Comparison of ENCODE assay signal across 8 mouse cellular contexts in genomic region chr8:88361044-88361707, GRCm38 (mm10). TPM values are rescaled to one million over a fixed set of nuclear protein-coding genes. Genes with fewer than 3 reads are reported as not detected.
DNase-seq lines count a peak whose midpoint lies in the region; ATAC-seq lines count a peak whose summit lies in the region.

No protein-coding gene starts in this region.

- peaks cover 30% of the 10 kb centered on the region for H3K36me3 ChIP-seq in embryonic facial prominence, embryonic 12.5 days
- peaks cover 34% of the 10 kb centered on the region for H3K36me3 ChIP-seq in liver, embryonic 13.5 days
- peaks cover 31% of the 10 kb centered on the region for H3K36me3 ChIP-seq in neural tube, embryonic 12.5 days

- no peaks in the 10 kb centered on the region for H3K27me3 ChIP-seq in embryonic facial prominence, embryonic 12.5 days
- no peaks in the 10 kb centered on the region for H3K27me3 ChIP-seq in liver, embryonic 13.5 days
- no peaks in the 10 kb centered on the region for H3K27me3 ChIP-seq in neural tube, embryonic 12.5 days (replicated peaks)

- H3K27ac ChIP-seq in embryonic facial prominence, embryonic 12.5 days: peak overlapping the region; percentile 93
- H3K27ac ChIP-seq in liver, embryonic 13.5 days: peak overlapping the region; percentile 87
- peak overlapping the region; percentile 68; the same call in 1 of the 2 replicates for H3K27ac ChIP-seq in neural tube, embryonic 12.5 days

- peak; percentile 7 for DNase-seq in layer of hippocampus, adult 9-11 months
- DNase-seq in layer of hippocampus, postnatal 14 days (ENCODE audit: low spot score in 2 of 2): no peak
- peak; percentile 49 for DNase-seq in MN1 (ENCODE audit: low spot score)
- DNase-seq in liver, embryonic 13.5 days: peak; percentile 21
- no peak for DNase-seq in urinary bladder, postnatal 14 days (ENCODE audit: low spot score)

- H3K9me3 ChIP-seq in embryonic facial prominence, embryonic 12.5 days: 0 out of 2 replicates have a peak, but pooled peaks cover 4% of the 10 kb centered on the region
- H3K9me3 ChIP-seq in liver, embryonic 13.5 days (replicated peaks): no peaks in the 10 kb centered on the region
- no peaks in the 10 kb centered on the region for H3K9me3 ChIP-seq in neural tube, embryonic 12.5 days

- ATAC-seq in embryonic facial prominence, embryonic 12.5 days (ENCODE audit: insufficient number of reproducible peaks, insufficient read depth, low FRiP score, low TSS enrichment): no peak
- ATAC-seq in inflammation-experienced regulatory T-cells, adult 6 months: peak; percentile 24
- no peak for ATAC-seq in liver, embryonic 13.5 days (ENCODE audit: low read depth)
- peak; percentile 73; the same call in 1 of the 2 replicates for ATAC-seq in neural tube, embryonic 12.5 days (ENCODE audit: low FRiP score, low read depth)

- H3K4me2 ChIP-seq in embryonic facial prominence, embryonic 12.5 days (replicated peaks): peak overlapping the region; percentile 83
- peak overlapping the region; percentile 88 for H3K4me2 ChIP-seq in liver, embryonic 13.5 days
- H3K4me2 ChIP-seq in neural tube, embryonic 12.5 days (replicated peaks): peak overlapping the region; percentile 90

- peak overlapping the region; percentile 97 for H3K9ac ChIP-seq in embryonic facial prominence, embryonic 12.5 days
- H3K9ac ChIP-seq in liver, embryonic 13.5 days: peak overlapping the region; percentile 98
- peak overlapping the region; percentile 93 for H3K9ac ChIP-seq in neural tube, embryonic 12.5 days

- H3K4me3 ChIP-seq in embryonic facial prominence, embryonic 12.5 days: peak overlapping the region; percentile 99
- H3K4me3 ChIP-seq in liver, embryonic 13.5 days (replicated peaks): peak overlapping the region; percentile 97
- H3K4me3 ChIP-seq in neural tube, embryonic 12.5 days: peak overlapping the region; percentile 99

- H3K4me1 ChIP-seq in embryonic facial prominence, embryonic 12.5 days: peaks cover 18% of the 10 kb centered on the region
- peaks cover 38% of the 10 kb centered on the region for H3K4me1 ChIP-seq in liver, embryonic 13.5 days (replicated peaks)
- peaks cover 17% of the 10 kb centered on the region for H3K4me1 ChIP-seq in neural tube, embryonic 12.5 days

- 3% methylated on average over 31 of the region's 31 CpGs for WGBS in embryonic facial prominence, embryonic 12.5 days
- under 1% methylated on average over 31 of the region's 31 CpGs for WGBS in liver, embryonic 13.5 days (ENCODE audit: insufficient replicate concordance)
- 2% methylated on average over 31 of the region's 31 CpGs for WGBS in neural tube, embryonic 12.5 days

RNA-seq across cellular contexts. Expression of gene Brd7, which starts 0.8 kb away (rescaled TPM):
- 10 to 100 TPM; 63.9 to 66.8 TPM for total RNA-seq in layer of hippocampus, postnatal 14 days (2021)
- 92.7 and 94.5 TPM in 2 replicates for polyA plus RNA-seq in embryonic facial prominence, embryonic 12.5 days (2016; fragmentation: Nextera tagmentation; extraction: Ambion mirVana)
- 10 to 100 TPM; 63.8 to 67.0 (median 64.7) TPM for polyA plus RNA-seq in inflammation-experienced regulatory T-cells, adult 6 months (2017; shearing (Covaris generic))
- 46.1 and 49.3 TPM in 2 replicates for polyA plus RNA-seq in liver, embryonic 13.5 days (2015; fragmentation: Nextera tagmentation; extraction: Ambion mirVana)
- polyA plus RNA-seq in neural tube, embryonic 12.5 days (2016; fragmentation: Nextera tagmentation; extraction: Ambion mirVana): 88.9 and 102 TPM in 2 replicates

Comparison
In these comparisons a context has a peak if more than half of its experiments do, and no peak if none do; other contexts are left out.
1. DNase-seq: peak in layer of hippocampus, adult 9-11 months (single experiment), MN1 (single experiment) and liver, embryonic 13.5 days (single experiment); none in layer of hippocampus, postnatal 14 days (0 of 2) and urinary bladder, postnatal 14 days (single experiment).
2. ATAC-seq: peak in inflammation-experienced regulatory T-cells, adult 6 months (single experiment) and neural tube, embryonic 12.5 days (single experiment); none in embryonic facial prominence, embryonic 12.5 days (single experiment) and liver, embryonic 13.5 days (single experiment).
3. Peak in every context shown above with its lines, with median percentiles within 50 percentile points of each other: H3K27ac ChIP-seq, H3K4me2 ChIP-seq, H3K4me3 ChIP-seq and H3K9ac ChIP-seq.